Mouse (Mus musculus): ENCODE measurements around the gene H2-Ke6.
"Not testable (repeated sequence)": the region's sequence is repeated elsewhere in the genome, so short reads cannot be mapped to it uniquely, and the experiment has no call there.

The H2-Ke6 gene

DNA sequence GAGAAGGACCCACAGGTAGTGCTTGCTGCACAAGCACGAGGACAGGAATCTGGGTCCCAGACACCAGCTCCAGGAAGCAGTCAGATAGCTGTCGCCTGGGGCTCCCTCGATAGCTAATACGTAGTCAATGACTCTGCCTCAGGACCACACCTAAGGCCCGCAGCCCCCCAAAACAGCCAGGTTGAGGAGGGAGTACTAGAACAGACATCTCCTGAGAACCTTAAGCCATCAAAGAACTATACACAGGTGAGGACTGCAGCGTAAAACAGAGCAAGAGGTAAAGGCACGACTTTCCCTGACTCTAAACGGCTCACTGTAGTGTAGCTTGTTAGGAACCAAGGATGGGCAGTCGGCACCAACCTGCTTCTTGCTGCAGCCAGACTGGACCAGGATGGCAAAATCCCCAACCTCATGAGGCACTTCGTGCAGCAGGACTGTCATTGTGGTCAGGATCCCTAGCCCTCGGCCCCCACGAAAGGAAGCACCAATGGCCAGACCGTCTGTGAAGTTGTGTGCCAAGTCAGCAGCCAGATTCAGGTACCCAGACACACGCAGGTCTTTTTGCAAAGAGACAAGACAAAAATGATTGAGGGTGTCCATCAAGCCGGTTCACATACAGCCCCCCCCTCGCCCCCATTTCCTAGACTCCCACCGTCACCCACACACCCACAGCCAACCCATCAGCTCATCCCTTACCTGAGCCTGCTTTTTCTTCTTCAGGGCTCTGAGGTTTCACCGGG lies 1.5 kb upstream of the H2-Ke6 start:
- DNase-seq (ENCODE audit: low spot score), result no peak

DNA sequence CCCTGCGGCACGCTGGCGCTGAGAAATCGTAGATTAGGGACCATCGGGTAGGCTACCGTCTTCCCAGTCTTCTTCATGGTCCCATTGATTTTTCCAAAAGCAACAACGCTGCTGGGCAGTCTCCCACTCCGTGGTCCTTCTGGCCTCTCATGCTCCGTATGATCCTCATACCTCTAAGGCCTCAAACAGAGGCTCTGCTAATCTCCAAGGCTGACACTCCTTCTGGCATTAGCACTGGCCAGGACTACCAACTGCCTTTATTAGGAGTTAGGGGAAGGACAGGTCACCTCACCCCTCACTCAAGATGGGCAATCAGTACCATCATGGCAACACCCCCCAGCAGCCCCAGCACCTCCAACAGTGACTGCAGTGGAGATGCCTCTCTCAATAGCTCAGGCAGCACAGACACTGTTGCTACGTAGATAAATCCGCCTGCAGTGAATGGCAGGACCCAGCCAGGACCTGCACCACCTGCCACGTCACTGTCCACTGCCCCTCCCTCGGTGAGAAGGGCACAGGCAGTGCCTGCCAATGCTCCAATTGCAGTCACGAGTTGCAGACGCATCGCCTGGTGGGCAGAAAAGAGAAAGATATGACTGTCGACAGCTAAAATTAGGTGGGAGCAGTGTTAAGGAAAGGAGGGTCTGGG lies 765 bp upstream of the H2-Ke6 start:
- no peak for DNase-seq (ENCODE audit: low spot score)

DNA sequence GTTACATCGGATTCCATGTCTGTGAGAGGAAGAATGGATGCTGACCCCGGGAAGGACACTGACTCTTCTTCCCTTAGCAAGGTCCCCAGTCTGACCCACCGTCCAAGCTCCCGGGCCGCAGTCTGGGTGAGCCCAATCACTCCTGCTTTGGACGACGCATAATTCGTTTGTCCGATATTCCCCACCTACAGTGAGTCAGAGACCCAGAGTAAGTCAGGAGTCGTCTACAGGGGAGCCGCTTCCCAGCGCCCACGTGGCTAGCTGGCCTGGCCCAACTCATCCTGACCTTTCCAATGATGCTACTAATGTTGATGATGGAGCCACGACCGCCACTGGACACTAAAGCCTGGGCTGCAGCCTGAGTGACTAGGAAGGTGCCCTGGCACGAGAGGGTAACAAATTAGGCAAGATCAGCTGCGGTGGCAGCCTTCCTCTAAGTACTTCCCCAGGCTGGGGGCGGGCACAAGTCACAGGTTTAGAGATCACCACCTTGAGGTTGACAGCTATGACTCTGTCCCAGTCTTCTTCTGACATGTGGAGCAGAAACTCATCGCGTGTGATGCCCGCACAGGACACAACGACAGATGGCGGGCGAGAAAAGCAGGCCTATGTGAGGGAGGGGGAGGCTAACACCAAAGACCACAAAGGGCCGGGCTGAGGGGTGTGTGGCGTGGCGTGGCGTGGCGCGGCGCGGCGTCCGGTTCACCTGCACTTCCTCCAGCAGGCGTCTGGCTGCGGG lies 774 bp downstream of the H2-Ke6 start:
- DNase-seq (ENCODE audit: low spot score), result no peak

DNA sequence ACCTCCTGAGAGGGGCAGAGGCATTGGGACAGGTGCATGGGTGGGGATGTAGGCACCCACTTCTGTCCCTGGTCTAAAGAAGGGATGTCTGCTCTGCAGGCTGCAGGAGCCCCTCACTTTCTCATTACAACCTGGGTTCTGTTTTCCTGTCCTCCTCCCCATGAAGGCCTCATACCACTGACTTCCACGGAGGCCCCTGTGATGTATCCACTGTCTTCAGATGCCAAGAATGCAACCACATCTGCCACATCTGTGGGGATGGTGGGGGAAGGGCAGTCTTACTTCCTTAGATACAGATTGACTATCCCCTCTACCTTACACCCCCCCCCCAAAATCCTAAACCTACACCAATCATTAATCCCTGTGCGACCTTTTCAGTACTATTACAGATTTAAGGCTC lies 1.6 kb downstream of the H2-Ke6 start:
- DNase-seq (ENCODE audit: low spot score), result no peak

DNA sequence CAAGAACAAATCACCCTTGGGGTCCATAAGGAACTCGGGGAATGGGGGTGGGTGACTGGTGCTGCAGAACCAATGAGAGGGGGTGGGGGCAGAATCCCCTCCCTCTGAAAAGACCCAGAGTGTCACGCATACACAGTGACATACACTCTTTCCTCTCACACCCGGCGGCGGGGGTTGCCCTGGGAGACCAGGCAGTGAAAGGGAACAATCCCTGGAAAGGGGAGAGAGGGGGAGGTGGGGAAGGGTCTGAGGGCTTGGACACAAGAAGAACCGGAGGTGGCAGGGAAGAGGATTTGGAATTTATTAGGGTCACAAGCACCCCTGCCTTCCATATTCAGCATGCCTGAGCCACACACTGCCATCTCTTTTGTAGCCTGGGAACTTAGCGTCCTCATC lies 2.1 kb downstream of the H2-Ke6 start:
- DNase-seq (ENCODE audit: low spot score), result no peak

DNA sequence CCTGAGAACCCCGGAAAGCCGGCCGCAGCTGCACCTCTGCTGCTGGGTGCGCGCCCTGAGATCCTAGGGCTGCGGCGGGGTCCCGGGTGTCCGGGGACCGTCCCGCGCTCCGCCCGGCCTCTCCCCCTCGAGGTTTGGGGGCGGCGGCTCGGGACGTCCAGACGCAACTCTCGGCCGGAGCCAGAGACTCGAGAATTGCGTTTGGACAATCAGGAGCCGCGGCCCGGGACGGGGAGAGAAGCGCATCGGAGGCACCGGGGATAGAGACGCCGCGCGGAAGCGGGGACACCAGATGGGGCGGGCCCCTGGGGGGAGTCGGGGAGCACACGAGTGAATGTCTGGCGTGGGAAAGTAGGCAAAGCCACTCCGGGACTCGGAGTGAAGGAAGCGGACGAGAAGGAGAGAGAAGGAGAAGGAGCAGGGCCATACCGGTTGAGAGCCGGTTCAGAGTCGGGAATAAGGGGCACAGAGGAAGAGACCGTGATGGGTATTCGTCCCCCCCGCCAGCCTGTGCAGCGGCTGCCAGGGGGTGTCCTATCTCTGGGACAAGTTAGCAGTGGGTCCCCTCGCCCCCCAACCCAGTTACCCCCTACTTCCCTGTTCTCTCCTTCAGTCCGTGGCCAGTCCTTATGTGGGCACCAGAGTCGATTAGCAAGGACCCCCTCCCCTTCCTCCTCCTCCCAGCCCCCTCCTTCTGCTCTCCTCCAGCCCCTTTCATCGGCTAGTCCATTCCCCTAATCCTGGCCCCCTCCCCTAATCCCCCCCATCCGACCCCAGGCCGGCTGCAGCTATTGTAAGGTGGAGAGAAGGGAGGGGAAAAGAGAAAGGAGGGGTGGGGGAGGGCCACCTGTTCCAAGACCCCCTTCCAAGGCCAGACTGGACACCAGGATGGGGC lies 2.8 kb downstream of the H2-Ke6 start:
- no peak for DNase-seq (ENCODE audit: low spot score)

DNA sequence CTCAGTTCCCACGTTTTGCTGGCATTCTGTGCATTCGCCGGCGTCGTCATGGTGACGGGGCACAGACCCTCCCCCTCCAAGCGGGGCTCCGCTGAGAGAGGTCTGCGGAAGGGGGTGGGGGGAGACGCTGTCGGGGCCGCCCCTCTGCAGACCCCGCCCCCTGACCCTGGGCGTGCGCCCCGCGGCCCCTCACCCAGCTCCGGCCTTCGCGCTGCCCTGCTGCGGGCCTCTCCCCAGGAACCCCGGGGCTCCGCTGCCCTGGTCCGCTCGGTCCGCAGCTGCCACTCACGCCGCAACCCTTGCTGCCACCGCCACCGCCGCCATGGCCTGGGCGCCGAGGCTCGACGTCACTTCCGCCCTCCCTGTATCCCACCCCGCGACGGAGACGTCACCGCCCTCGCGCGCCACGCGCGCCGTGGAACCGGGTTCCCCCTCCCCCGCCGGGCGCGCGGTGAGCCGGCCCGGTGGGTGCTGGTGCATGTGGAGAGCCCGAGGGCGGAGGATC lies 3.5 kb downstream of the H2-Ke6 start, which contains the start of gene Ring1:
Gene Ring1 (minus strand): TSS at position 364 of the 505 bp plus-strand sequence.
- DNase-seq (ENCODE audit: low spot score), result peak; percentile 83

DNA sequence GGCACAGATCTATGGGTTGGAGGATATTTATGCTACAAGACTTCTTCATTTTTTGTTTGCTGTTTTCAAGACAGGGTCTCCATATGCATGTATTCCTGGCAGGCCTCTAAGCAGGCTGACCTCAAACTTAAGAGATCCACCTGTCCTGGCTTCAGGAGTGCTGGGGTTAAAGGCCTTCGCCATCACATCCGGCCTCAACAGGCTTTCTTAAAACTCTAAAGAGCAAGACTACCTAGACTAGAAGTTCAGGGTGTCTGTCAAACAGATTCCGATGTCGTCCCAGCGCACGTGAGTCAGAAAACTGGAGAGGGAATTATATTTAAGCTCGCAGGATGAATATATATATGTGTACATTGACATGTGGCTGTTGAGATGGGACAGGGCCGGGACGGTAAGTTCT lies 4.2 kb downstream of the H2-Ke6 start:
- DNase-seq (ENCODE audit: low spot score), result no peak

DNA sequence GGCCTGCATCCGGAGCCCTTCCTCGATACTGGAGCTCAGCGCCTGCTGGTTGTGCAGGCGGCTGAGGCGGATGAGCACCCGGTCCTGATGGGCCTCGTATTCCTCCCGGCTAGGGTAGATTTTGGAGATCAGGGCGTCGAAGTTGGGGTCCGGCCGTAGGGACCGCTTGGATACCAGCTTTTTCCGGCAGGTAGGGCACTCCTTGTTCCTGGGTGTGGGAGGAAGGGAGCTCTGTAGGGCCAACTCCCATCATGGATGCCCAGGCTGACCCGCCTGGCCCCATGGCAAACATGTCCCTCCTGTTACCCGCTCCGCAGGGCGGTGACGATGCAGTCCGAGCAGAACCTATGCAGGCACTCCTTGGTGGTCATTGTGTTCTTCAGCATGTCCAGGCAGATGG lies 4.9 kb downstream of the H2-Ke6 start:
- DNase-seq (ENCODE audit: low spot score), result no peak

DNA sequence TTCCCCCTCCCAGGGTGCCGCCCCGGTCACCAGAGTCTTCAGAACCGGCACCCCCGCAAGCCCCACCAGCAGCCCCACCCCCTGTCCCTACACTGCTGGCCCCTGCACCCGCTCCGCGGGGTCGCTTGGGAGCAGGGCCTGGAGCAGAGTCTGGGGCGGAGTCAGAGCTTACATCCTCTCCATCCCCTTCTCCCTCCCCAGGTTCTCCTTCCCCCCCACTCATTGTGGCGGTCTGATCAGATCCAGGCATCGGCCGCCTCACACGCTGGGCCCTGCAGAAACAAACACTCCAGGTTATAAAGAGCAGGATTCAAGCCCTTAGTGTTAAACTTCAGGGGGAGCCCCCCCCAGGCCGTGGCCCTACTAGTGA lies 5.5 kb downstream of the H2-Ke6 start:
- DNase-seq (ENCODE audit: low spot score), result no peak

DNA sequence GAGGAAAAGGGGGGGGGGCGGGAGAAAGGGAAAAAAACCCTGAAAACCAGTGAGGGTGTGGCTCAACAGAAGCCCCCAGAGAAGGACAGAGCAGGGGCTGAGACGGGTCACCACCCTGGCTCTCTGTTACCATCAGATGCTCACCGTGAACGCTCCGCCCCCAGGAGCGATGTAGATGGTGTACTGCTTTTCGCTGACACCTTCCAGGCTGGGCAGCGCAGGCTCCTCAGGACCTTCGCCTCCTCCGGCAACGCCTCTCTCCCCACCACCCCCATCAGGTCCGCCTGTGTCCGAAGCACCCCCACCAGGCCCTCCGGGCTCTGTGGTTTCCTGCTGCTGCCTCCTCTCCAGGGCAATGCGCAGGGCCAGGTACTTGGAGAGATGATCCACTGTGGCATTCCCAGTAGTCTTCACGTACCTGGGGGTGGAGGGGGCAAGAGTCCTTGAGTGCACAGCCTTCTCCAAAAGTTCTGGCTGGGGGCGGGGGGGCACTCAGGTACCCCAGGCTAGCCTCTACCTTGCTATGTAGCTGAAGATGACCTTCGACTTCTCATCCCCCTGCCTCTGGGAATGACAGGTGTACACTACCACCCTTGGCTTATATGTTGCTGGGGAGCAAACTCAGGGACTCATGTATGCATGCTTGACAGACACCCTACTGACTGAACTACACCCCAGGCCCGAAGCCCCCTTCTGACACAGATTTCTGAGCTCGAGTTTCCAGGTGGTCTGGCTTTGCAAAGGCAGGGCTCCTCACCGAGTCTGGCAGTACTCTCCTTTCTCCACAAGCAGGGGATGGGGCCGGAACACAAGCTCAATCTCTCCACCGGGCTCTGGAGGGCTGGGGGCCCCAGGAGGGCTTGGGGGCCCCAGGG lies 6.1 kb downstream of the H2-Ke6 start:
- DNase-seq (ENCODE audit: low spot score), result no peak

DNA sequence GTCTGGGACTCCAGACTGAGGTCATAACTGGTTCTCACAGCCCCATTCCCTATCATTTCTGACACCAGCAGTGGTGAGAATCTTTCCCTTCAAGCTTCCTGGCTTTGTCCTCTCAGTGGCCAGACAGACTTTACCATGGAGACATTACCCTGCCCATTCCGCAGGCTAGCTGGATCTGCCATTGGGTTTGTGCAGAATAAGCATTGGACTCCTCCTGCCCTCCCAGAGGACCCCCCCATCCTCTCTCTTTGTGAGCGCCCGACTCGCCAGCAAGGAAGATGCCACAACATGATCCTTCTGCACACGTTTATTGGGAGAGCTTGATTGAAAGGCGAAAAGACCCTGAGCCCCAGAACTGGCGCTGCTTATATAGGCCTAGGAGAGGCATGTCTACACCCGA lies 14.4 kb downstream of the H2-Ke6 start:
- no peak for DNase-seq (ENCODE audit: low spot score)

DNA sequence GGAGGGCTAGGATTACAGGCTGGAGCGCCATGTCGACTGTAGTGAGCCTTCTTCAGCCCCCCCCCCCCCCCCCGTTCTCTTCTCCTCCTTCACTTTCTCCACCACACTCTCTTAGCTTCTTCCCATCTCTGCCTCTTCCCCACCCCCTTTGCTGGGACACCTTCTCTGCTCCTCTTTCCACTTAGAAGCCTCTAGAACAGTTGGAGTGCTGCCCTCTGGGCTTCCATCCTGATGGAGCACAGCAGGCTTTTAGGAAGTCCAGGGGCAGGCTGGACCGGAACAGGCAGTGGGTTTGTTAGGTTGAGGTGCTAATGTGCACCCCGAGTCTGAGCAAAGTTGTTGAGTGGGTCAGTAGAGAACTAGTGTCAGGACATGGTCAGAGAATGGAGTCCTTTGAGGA lies 17.7 kb downstream of the H2-Ke6 start:
- DNase-seq (ENCODE audit: low spot score), result no peak

DNA sequence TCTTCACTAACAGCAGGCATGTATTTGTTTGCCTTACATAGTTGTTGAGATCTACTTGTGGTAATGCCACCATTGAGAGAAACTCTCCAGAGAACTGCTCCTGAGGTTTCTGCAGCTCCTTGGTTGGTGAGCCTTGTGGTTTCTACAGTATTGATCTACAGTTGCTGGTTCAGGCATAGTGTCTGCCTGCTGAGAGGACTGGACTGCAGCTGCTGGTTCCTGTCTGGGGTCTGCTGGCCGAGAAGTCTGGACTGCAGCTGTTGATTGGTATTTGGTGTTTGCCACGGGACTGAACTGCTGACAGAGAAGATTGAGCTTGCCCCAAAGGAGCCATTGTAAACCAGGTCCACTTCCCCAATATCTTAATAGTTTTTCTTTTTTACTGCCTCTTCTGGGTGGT lies 21.3 kb downstream of the H2-Ke6 start:
- no peak for DNase-seq (ENCODE audit: low spot score)

DNA sequence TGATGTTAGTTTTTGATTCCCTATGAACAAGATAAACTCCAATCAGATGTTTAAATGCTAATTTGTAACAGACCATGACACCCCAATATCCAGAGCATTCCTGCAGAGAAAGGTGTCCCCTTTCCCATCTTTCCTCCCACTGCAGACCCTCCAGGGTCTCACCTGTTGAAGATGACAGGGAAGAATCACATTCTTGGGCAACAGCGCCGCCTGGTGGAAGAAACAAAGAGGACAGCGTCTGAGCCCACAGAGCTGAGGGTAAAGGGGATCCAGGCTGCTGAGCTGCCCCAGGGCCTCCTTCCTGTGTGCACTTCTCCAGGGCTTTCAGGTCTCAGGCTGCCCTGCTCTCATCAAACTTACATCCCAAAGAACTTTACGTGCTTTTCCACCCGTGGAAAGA lies 24.4 kb downstream of the H2-Ke6 start:
- no peak for DNase-seq (ENCODE audit: low spot score)

DNA sequence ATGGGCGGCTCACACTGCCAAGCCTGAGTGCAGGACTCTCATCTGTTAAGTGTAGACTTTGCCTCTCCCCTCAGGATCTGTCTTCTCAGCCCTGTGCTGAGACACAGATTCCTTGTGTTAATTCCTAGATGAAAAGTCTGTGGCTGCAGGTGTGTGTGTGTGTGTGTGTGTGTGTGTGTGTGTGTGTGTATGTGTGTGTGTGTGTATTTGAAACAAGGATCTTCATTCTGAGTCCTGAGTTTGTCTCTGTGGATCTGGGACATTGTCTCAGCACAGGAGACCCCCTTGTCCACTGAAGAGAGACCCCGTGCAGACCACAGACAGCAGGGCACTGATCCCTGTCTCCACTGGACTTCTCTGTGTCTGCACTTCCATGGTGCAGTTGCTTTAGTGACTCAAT lies 27.1 kb downstream of the H2-Ke6 start:
- DNase-seq (ENCODE audit: low spot score), result not testable (repeated sequence)

DNA sequence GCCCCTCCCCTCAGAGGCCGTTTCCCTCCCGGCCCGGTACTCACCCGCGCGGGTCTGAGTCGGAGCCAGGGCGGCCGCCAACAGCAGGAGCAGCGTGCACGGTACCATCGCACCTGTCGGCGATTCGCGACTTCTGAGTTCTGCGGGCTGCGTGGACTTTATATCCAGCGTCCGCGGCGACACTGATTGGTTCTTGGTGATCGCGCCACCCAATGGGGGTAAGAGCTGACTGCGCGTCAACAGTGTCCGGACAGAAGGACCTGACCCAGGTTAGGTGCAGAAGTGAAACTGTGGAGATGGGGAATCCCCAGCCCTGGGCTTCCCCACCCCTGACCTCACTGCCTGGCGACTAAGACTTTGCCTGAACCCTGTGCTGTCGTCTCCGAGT lies 27.7 kb downstream of the H2-Ke6 start, which contains the start of gene H2-K1:
Gene H2-K1 (minus strand): TSS at position 198 of the 388 bp plus-strand sequence.
- DNase-seq (ENCODE audit: low spot score), result peak; percentile 73

DNA sequence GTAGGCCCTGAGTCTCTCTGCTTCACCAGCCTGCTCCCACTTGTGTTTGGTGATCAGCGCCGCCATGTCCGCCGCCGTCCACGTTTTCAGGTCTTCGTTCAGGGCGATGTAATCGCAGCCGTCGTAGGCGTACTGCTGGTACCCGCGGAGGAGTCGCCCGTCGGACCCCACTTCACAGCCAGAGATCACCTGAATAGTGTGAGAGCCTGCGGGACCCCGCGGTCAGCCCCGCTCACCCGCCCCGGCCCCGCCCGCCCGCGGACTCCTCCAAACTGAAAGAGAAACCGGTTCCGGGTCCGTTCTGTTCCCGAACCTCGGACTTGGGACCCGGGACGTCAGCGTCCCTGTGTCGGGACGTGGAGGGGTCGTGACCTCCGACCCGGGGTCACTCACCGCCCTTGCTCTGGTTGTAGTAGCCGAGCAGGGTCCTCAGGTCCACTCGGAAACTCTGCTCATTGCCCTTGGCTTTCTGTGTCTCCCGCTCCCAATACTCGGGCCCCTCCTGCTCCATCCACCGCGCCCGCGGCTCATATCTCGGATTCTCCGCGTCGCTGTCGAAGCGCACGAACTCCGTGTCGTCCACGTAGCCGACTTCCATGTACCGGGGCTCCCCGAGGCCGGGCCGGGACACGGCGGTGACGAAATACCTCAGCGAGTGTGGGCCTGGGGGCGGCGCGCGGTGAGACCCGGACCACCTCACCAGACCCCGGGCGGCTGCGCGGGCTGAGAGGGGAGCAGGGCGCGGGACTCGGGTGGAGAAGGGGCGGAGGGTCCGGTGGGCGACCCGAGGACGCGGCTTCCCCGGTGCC lies 28.3 kb downstream of the H2-Ke6 start:
- DNase-seq (ENCODE audit: low spot score), result no peak

DNA sequence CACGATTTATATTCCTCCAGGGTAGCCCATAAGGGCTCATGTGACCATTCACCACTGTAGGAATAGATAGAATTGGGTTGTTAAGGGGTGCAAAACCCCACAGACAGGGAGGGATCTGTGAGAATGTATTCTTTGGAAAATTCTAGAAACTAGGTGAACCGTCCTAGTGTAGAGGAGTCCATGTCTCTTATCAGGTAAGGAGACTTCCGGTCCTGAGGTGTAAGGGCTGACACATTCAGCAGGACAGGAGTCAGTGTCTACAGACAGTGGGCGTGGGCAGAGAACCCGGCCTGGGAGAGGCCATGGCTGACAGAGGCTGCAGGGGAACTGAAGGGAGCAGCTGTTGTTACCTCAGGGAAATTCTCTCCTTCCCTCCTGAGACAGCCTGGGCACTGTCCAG lies 29.2 kb downstream of the H2-Ke6 start:
- not testable (repeated sequence) for DNase-seq (ENCODE audit: low spot score)

DNA sequence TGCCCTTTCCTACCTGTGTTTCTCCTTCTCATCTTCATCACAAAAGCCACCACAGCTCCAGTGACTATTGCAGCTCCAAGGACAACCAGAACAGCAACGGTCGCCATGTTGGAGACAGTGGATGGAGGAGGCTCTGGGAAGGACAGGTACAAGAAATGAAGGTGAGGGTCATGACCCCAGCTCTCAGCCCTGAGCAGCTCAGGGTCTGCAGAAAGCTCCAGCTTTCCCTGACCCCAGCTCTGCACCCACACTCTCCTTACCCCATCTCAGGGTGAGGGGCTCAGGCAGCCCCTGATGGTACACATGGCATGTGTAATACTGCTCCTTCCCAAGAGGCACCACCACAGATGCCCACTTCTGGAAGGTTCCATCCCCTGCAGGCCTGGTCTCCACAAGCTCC lies 30.8 kb downstream of the H2-Ke6 start:
- DNase-seq (ENCODE audit: low spot score), result not testable (repeated sequence)
